Mouse (Mus musculus) regulatory T cell (primary cell): Measurements from ENCODE around the gene Senp3.
"Not testable (repeated sequence)": the region's sequence is repeated elsewhere in the genome, so short reads cannot be mapped to it uniquely, and the experiment has no call there.

ENCODE experiments used
- in situ Hi-C: fragments of 300-600 bp; cut with MboI, MseI; formaldehyde crosslinking; loops from one replicate; pipeline ENCODE4 v1.15.1; 2025; ENCODE audit warnings: high pct_unique_total_duplicates

Gene Senp3

GRCm38 (mm10) chr11:69704613-69705010 lies 22.7 kb upstream of the Senp3 start:
- in situ Hi-C loops, result no loop called here

GRCm38 (mm10) chr11:69703814-69704612 lies 22.1 kb upstream of the Senp3 start:
- in situ Hi-C loops, result no loop called here

- in situ Hi-C loops, result not testable (repeated sequence)
Measured at GRCm38 (mm10) chr11:69703381-69703780, 21.5 kb upstream of the Senp3 start.

GRCm38 (mm10) chr11:69702886-69703285 lies 21.0 kb upstream of the Senp3 start:
- in situ Hi-C loops, result not testable (repeated sequence)

- in situ Hi-C loops, result no loop called here
Measured at GRCm38 (mm10) chr11:69699595-69699994, 17.7 kb upstream of the Senp3 start.

- in situ Hi-C loops, result no loop called here
Measured at GRCm38 (mm10) chr11:69698574-69698973, 16.7 kb upstream of the Senp3 start.

GRCm38 (mm10) chr11:69697396-69697795 lies 15.5 kb upstream of the Senp3 start:
- in situ Hi-C loops, result no loop called here

- in situ Hi-C loops, result no loop called here
Measured at GRCm38 (mm10) chr11:69695361-69696181, 13.7 kb upstream of the Senp3 start, which contains the start of the genes Tnfsf12 and Tnfsfm13. Gene Tnfsf12 (minus strand): TSS chr11:69695849. Gene Tnfsfm13 (minus strand): TSS chr11:69696098.

GRCm38 (mm10) chr11:69695046-69695360 lies 13.1 kb upstream of the Senp3 start:
- in situ Hi-C loops, result no loop called here

GRCm38 (mm10) chr11:69693421-69693965 lies 11.6 kb upstream of the Senp3 start:
- in situ Hi-C loops, result no loop called here

GRCm38 (mm10) chr11:69692863-69693262 lies 11.0 kb upstream of the Senp3 start:
- in situ Hi-C loops, result no loop called here

- in situ Hi-C loops, result no loop called here
Measured at GRCm38 (mm10) chr11:69692196-69692811, 10.4 kb upstream of the Senp3 start.

GRCm38 (mm10) chr11:69689891-69690290 lies 8.0 kb upstream of the Senp3 start:
- in situ Hi-C loops, result loop anchor here (5.0 kb wide), 1 partner anchor 32 kb away; no protein-coding TSS in a partner anchor

- in situ Hi-C loops, result loop anchor here (5.0 kb wide), 1 partner anchor 35 kb away; no protein-coding TSS in a partner anchor
Measured at GRCm38 (mm10) chr11:69687061-69687460, 5.2 kb upstream of the Senp3 start.

- in situ Hi-C loops, result loop anchor here (5.0 kb wide), 1 partner anchor 36 kb away; no protein-coding TSS in a partner anchor
Measured at GRCm38 (mm10) chr11:69686377-69686776, 4.5 kb upstream of the Senp3 start.

GRCm38 (mm10) chr11:69685526-69686148 lies 3.8 kb upstream of the Senp3 start, which contains the start of gene Tnfsf13:
Gene Tnfsf13 (minus strand): TSS chr11:69685784.
- in situ Hi-C loops, result loop anchor here (5.0 kb wide), 1 partner anchor 37 kb away; no protein-coding TSS in a partner anchor

- in situ Hi-C loops, result loop anchor here (5.0 kb wide), 1 partner anchor 37 kb away; no protein-coding TSS in a partner anchor
Measured at GRCm38 (mm10) chr11:69684936-69685335, 3.1 kb upstream of the Senp3 start.

GRCm38 (mm10) chr11:69684128-69684745 lies 2.4 kb upstream of the Senp3 start:
- in situ Hi-C loops, result no loop called here

- in situ Hi-C loops, result no loop called here
Measured at GRCm38 (mm10) chr11:69683576-69683975, 1.7 kb upstream of the Senp3 start.

- in situ Hi-C loops, result no loop called here
Measured at GRCm38 (mm10) chr11:69682840-69683533, 1.1 kb upstream of the Senp3 start.
